Mouse (Mus musculus) CH12.LX (cell line): ENCODE measurements around the gene Magix. TPM values are rescaled to one million over a fixed set of nuclear protein-coding genes. Genes with fewer than 3 reads are reported as not detected.

Experiments
- DNase-seq: peaks from one replicate; pipeline ENCODE4 v3.0.0-alpha.2; 2013; ENCODE audit errors: extremely low read depth
- H3K27ac ChIP-seq: 2 replicates; pipeline ENCODE4 v1.5.1; 2012; ENCODE audit warnings: low read depth, mild to moderate bottlenecking, control low read depth, moderate library complexity; ENCODE audit not compliant: insufficient read depth
- H3K27me3 ChIP-seq: replicated peaks from 2 replicates; pipeline ENCODE3; 2012; ENCODE audit warnings: inconsistent platforms
- H3K36me3 ChIP-seq, 2 experiments: replicated peaks in 1 of 2; 2 replicates each; pipeline versions ENCODE3 to v1.6.1; 2012; ENCODE audit warnings: inconsistent platforms in 1 of 2, low read length in 1 of 2, mild to moderate bottlenecking in 1 of 2, mixed read lengths in 1 of 2, moderate library complexity in 1 of 2; ENCODE audit not compliant: control insufficient read depth in 1 of 2, insufficient read depth in 1 of 2
- H3K4me1 ChIP-seq, 2 experiments: 2 replicates each; pipeline ENCODE4 v1.6.1; 2012; ENCODE audit warnings: inconsistent platforms in 1 of 2, moderate library complexity in 1 of 2; ENCODE audit not compliant: insufficient read depth in 2 of 2, control insufficient read depth in 1 of 2
- H3K4me2 ChIP-seq: 2 replicates; pipeline ENCODE4 v1.6.1; 2012; ENCODE audit warnings: low read depth, mild to moderate bottlenecking, control low read depth; ENCODE audit not compliant: poor library complexity, insufficient read depth, severe bottlenecking
- H3K4me3 ChIP-seq, 3 experiments: fragments of 150-350 bp in 1 of 3; sonication (generic) in 1 of 3; replicated peaks in 1 of 3; 2 replicates each; pipeline versions ENCODE3 to v1.5.1; 2011 to 2012; ENCODE audit warnings: low read depth in 2 of 3, low read length in 2 of 3, mild to moderate bottlenecking in 2 of 3, moderate library complexity in 2 of 3, control low read depth in 1 of 3, improper control_type of control experiment in 1 of 3, inconsistent platforms in 1 of 3, mixed read lengths in 1 of 3; ENCODE audit not compliant: poor library complexity in 1 of 3
- H3K79me2 ChIP-seq: replicated peaks from 2 replicates; pipeline ENCODE4 v1.6.1; 2012; ENCODE audit warnings: mild to moderate bottlenecking, moderate library complexity; ENCODE audit not compliant: control insufficient read depth, poor library complexity, insufficient read depth, severe bottlenecking; ENCODE audit errors: extremely low read depth
- H3K9ac ChIP-seq: 2 replicates; pipeline ENCODE4 v1.6.1; 2012; ENCODE audit warnings: low read depth, mild to moderate bottlenecking, control low read depth, moderate library complexity; ENCODE audit not compliant: insufficient read depth
- H3K9me3 ChIP-seq: replicated peaks from 2 replicates; pipeline ENCODE3; 2012; ENCODE audit warnings: low read length, inconsistent platforms, mixed read lengths
- BHLHE40 ChIP-seq: IDR thresholded peaks from 2 replicates; pipeline ENCODE4 v1.6.1; 2011; ENCODE audit warnings: mild to moderate bottlenecking, low read depth, low read length, improper control_type of control experiment
- CHD1 ChIP-seq: IDR thresholded peaks from 2 replicates; pipeline ENCODE4 v1.6.1; 2012; ENCODE audit warnings: low read depth, low read length, improper control_type of control experiment, inconsistent platforms
- ELF1 ChIP-seq: IDR thresholded peaks from 2 replicates; pipeline ENCODE4 v1.6.1; 2014; ENCODE audit warnings: low read depth, mild to moderate bottlenecking, inconsistent platforms, low read length, improper control_type of control experiment
- EP300 ChIP-seq: IDR thresholded peaks from 2 replicates; pipeline ENCODE4 v1.6.1; 2011; ENCODE audit warnings: low read length, improper control_type of control experiment
- ETS1 ChIP-seq: conservative IDR thresholded peaks from 2 replicates; pipeline ENCODE4 v1.6.1; 2012; ENCODE audit warnings: low read depth, mild to moderate bottlenecking, inconsistent platforms, low read length, improper control_type of control experiment, moderate library complexity
- HCFC1 ChIP-seq: IDR thresholded peaks from 2 replicates; pipeline ENCODE4 v1.6.1; 2012; ENCODE audit warnings: low read depth, mild to moderate bottlenecking, inconsistent platforms, low read length, improper control_type of control experiment
- IRF4 ChIP-seq: IDR thresholded peaks from 2 replicates; pipeline ENCODE4 v1.6.1; 2014; ENCODE audit warnings: low read depth, mild to moderate bottlenecking, inconsistent platforms, low read length, improper control_type of control experiment
- JUN ChIP-seq: IDR thresholded peaks from 2 replicates; pipeline ENCODE4 v1.6.1; 2011; ENCODE audit warnings: low read depth, mild to moderate bottlenecking, low read length, improper control_type of control experiment, moderate library complexity; ENCODE audit not compliant: insufficient read depth
- MAX ChIP-seq: IDR thresholded peaks from 2 replicates; pipeline ENCODE4 v1.6.1; 2011; ENCODE audit warnings: low read length, improper control_type of control experiment
- MAZ ChIP-seq: IDR thresholded peaks from 2 replicates; pipeline ENCODE4 v1.6.1; 2012; ENCODE audit warnings: low read depth, mild to moderate bottlenecking, inconsistent platforms, low read length, improper control_type of control experiment, moderate library complexity
- MXI1 ChIP-seq: IDR thresholded peaks from 2 replicates; pipeline ENCODE4 v1.6.1; 2011; ENCODE audit warnings: mild to moderate bottlenecking, low read depth, low read length, improper control_type of control experiment
- MYC ChIP-seq: IDR thresholded peaks from 2 replicates; pipeline ENCODE4 v1.6.1; 2011; ENCODE audit warnings: low read depth, mild to moderate bottlenecking, improper control_type of control experiment, low read length
- NELFE ChIP-seq: IDR thresholded peaks from 2 replicates; pipeline ENCODE4 v1.6.1; 2011; ENCODE audit warnings: low read depth, low read length, improper control_type of control experiment
- PAX5 ChIP-seq: IDR thresholded peaks from 2 replicates; pipeline ENCODE4 v1.6.1; 2012; ENCODE audit warnings: low read length, inconsistent platforms, mixed read lengths
- POLR2A ChIP-seq: IDR thresholded peaks from 2 replicates; pipeline ENCODE4 v1.6.1; 2011; ENCODE audit warnings: low read depth, mild to moderate bottlenecking, improper control_type of control experiment, low read length
- RAD21 ChIP-seq: IDR thresholded peaks from 2 replicates; pipeline ENCODE4 v1.6.1; 2011; ENCODE audit warnings: low read depth, mild to moderate bottlenecking, low read length, improper control_type of control experiment, moderate library complexity
- SMC3 ChIP-seq: IDR thresholded peaks from 2 replicates; pipeline ENCODE4 v1.6.1; 2011; ENCODE audit warnings: low read depth, low read length, improper control_type of control experiment
- TBP ChIP-seq: conservative IDR thresholded peaks from 2 replicates; pipeline ENCODE4 v1.6.1; 2011; ENCODE audit warnings: low read depth, low read length, improper control_type of control experiment
- TCF12 ChIP-seq: IDR thresholded peaks from 2 replicates; pipeline ENCODE4 v1.6.1; 2014; ENCODE audit warnings: low read depth, mild to moderate bottlenecking, inconsistent platforms, low read length, improper control_type of control experiment
- UBTF ChIP-seq: IDR thresholded peaks from 2 replicates; pipeline ENCODE4 v1.6.1; 2012; ENCODE audit warnings: low read depth, mild to moderate bottlenecking, inconsistent platforms, low read length, improper control_type of control experiment, moderate library complexity
- USF2 ChIP-seq: conservative IDR thresholded peaks from 2 replicates; pipeline ENCODE4 v1.6.1; 2011; ENCODE audit warnings: low read depth, low read length, improper control_type of control experiment
- ZC3H11A ChIP-seq: IDR thresholded peaks from 2 replicates; pipeline ENCODE4 v1.6.1; 2012; ENCODE audit warnings: low read depth, mild to moderate bottlenecking, inconsistent platforms, low read length, improper control_type of control experiment
- ZKSCAN1 ChIP-seq: IDR thresholded peaks from 2 replicates; pipeline ENCODE4 v1.6.1; 2012; ENCODE audit warnings: low read depth, inconsistent platforms, low read length, improper control_type of control experiment, borderline replicate concordance
- ZMIZ1 ChIP-seq: IDR thresholded peaks from 2 replicates; pipeline ENCODE4 v1.6.1; 2012; ENCODE audit warnings: low read depth, mild to moderate bottlenecking, inconsistent platforms, low read length, improper control_type of control experiment
- dilution Hi-C: fragments of 300-500 bp; cut with MboI; formaldehyde crosslinking; loops from 2 replicates; pipeline ENCODE4 v1.14.3; 2020; ENCODE audit warnings: low sequenced_read_pairs; ENCODE audit not compliant: extremely low pct_unique_long_range_greater_than_20kb, extremely low pct_ligation_motif_present
- in situ Hi-C: fragments of 300-500 bp; cut with MboI; formaldehyde crosslinking; loops from 3 replicates; pipeline ENCODE4 v1.14.3; 2019; ENCODE audit warnings: low sequenced_read_pairs, low pct_ligation_motif_present, low pct_unique_long_range_greater_than_20kb, mixed read lengths
- polyA plus RNA-seq: library from polyadenylated mRNA; unstranded; fragments of >175 nt; gene quantifications from 2 replicates; pipeline ENCODE4 v1.2.1, GENCODE M21; 2012; ENCODE audit warnings: low read depth; ENCODE audit not compliant: insufficient read length
- total RNA-seq, 2 experiments: library from RNA; depleted of rRNA; stranded (reverse); fragments of 300-350 nt in 1 of 2; fragments of >200 nt in 1 of 2; gene quantifications; 2 replicates each; pipeline ENCODE4 v1.2.3; 2012 to 2014

Gene Magix
- total and polyA plus RNA-seq, 3 experiments: not detected

DNA sequence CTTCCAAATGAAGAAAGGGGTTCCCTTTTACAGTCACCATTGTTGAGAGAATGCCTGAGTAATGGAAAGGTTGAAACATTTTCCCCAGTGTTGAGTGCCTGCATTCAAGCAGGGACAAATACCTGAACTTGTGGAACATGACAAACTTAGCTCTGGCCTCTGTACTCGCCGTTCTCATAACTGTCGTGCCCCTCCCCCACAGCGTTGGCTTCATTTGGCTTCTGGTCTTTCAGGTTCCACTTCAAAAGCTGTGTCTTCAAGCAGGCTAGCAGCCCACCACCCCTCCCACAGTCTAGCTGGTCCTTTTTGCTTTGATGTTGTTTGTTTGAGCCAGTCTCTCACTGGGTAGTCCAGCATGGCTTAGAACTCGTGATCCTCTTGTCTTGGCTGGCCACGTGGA lies 8.3 kb downstream of the Magix start (continued):
- TF ChIP-seq UBTF (no peak), ZC3H11A (no peak), HCFC1 (no peak), ELF1 (no peak), NELFE (no peak), ZMIZ1 (no peak)
- TF ChIP-seq, all 38 proteins: peak for 10

DNA sequence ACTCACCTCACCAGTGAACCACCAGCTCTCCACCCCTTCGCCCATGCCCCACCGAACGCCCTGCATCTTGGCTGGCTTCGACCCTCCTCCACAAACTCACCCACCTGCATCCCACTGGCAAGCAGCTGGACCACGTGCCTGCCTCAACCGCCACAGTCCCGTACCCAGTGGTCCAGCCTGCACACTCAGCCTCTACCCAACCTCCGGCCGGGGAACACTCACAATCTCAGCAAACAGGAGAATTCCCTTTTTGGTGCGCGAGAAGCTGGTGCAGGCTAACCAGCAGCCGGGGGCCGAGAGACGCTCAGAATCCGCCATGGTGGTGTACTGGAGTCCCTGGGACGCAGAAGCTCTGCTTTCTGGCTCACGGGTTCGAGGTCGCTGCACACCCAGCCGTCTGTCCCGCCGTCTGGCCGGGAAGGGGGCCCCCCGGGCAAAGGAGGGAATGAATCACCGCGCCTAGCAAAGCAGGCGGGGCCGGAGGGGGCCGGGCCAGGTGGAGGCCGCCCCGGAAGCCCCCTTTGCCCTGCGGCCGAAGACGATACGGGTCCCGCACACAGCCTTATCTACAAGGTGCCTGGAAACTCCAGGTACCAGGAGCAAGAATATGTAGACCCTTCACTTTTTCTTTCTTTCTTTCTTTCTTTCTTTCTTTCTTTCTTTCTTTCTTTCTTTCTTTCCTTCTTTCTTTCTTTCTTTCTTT lies 10.0 kb downstream of the Magix start, which contains the start of gene Plp2:
Plp2 (minus strand) TSS at position 470 of the 703 bp plus-strand sequence.
- Histone ChIP-seq H3K4me2 (peak within 1 kb of the TSS; percentile 95), H3K9ac (peak within 1 kb of the TSS; percentile 89), H3K79me2 (peaks cover 15% of the 10 kb centered on the region), H3K27me3 (no peaks in the 10 kb centered on the region), H3K4me1 (peaks cover 8 to 19% of the 10 kb centered on the region in 2 experiments; a peak in 3 of 4 replicates), H3K4me3 (peak within 1 kb of the TSS; percentile 67 to 93 (median 72)), H3K27ac (peak within 1 kb of the TSS; percentile 96), H3K9me3 (no peaks in the 10 kb centered on the region), H3K36me3 (peaks cover 23 to 25% of the 10 kb centered on the region in 2 experiments)
- in situ Hi-C loops (no loop called here), dilution Hi-C loops (no loop called here)
- no peak for TF ChIP-seq MYC
- TF ChIP-seq ZC3H11A: no peak
- peak; percentile 65; the same call in 1 of the 2 replicates for TF ChIP-seq MAZ
- TF ChIP-seq BHLHE40: peak; percentile 68
- TF ChIP-seq TCF12: peak; percentile 78
- peak; percentile 71 for TF ChIP-seq NELFE
- peak; percentile 69; the same call in 1 of the 2 replicates for TF ChIP-seq TBP
- TF ChIP-seq PAX5: no peak
- peak; percentile 66 for TF ChIP-seq ELF1
- no peak for TF ChIP-seq JUN
- peak; percentile 56 for TF ChIP-seq POLR2A
- peak; percentile 84 for TF ChIP-seq IRF4
- peak; percentile 57 for TF ChIP-seq ETS1
- TF ChIP-seq MAX: 0 out of 2 replicates have a peak, but pooled peaks have one; percentile 1
- no peak for TF ChIP-seq ZKSCAN1
- 0 out of 2 replicates have a peak, but pooled peaks have one; percentile 13 for TF ChIP-seq MXI1
- no peak for TF ChIP-seq RAD21
- peak; percentile 50 for TF ChIP-seq HCFC1
- TF ChIP-seq CHD1: 0 out of 2 replicates have a peak, but pooled peaks have one; percentile 16
- no peak for TF ChIP-seq SMC3
- peak; percentile 33; the same call in 1 of the 2 replicates for TF ChIP-seq EP300
- no peak for TF ChIP-seq ZMIZ1
- no peak for TF ChIP-seq USF2
- DNase-seq: peak; percentile 68
